Mouse (Mus musculus) right cerebral cortex, postnatal 14 days (tissue): ENCODE results near the gene Gper1.

Experiments used
- DNase-seq: peaks from one replicate; pipeline ENCODE4 v3.0.0; 2022

Gene Gper1

GRCm38 (mm10) chr5:139449926-139450325 lies 27.0 kb downstream of the Gper1 start:
- DNase-seq: no peak

- no peak for DNase-seq
These were observed 30.1 kb downstream of the Gper1 start for GRCm38 (mm10) chr5:139453031-139453430.

- no peak for DNase-seq
These were observed 32.2 kb downstream of the Gper1 start for GRCm38 (mm10) chr5:139455166-139455565.

DNA sequence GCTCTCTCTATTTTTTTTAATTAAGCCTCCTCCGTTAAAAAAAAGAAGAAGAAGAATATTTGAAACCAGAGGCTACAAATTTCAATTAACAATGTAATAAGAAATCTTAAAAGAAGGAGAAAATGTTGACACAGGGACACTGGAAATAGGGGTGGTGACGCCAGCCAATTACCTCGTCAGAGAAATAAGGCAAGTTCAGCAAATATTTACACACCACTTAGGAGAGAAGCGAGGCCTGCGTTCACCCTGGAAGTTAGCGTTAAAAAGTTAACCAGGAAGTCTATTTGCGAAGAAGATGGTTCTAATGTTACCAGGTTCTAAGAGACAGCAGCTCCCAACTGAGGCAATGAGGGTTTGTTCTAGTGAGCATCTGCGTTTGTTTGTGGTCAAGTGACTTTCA lies 34.3 kb downstream of the Gper1 start:
- DNase-seq: no peak

- DNase-seq: no peak
These were observed 37.0 kb downstream of the Gper1 start for GRCm38 (mm10) chr5:139459938-139460337.

- peak; percentile 99 for DNase-seq
These were observed 37.6 kb downstream of the Gper1 start, which contains the start of gene 3110082I17Rik for GRCm38 (mm10) chr5:139460384-139461067. TSS of gene 3110082I17Rik (minus strand) at chr5:139460527.

DNA sequence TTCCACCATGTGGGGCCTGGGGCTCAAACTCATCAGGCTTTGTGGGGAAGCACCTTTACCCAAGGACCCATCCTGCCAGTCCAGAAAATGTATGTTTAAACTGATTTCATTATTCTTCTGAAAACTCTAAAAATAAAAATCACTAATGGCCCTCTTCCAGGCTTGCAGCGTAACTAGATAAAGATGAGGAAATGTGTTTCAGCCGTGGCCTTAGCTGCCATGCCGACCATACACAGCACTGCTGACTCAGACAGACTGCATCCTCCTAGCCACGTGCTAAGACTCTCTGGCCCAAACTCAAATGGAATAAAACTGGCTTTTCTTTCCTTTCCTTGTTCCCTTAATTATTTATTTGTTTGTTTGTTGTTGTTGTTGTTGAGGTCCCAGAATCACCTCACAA lies 41.9 kb downstream of the Gper1 start:
- no peak for DNase-seq

GRCm38 (mm10) chr5:139466373-139466772 lies 43.4 kb downstream of the Gper1 start:
- no peak for DNase-seq

- DNase-seq: no peak
These were observed 43.9 kb downstream of the Gper1 start for GRCm38 (mm10) chr5:139466801-139467200.

DNA sequence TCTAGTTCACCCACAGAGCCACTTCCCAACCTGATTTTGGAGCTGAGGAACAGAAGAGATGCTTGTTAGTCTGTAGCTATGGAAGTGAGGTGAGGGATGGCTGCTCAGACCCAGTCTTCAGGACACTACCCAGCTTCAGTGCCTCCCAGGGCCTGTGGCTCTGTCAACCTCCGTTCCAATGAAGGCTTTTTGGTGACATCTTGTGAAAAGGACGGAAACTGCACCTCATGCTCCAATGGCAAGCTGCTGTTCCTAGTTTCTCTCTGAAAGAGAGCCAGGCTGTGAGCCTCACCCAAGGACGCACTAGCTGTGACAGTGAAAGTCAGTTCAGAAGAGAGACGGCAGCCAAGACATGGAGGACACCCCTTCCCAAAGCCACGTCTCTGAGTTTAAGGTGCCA lies 45.0 kb downstream of the Gper1 start:
- DNase-seq: peak; percentile 46

GRCm38 (mm10) chr5:139474741-139475140 lies 51.8 kb downstream of the Gper1 start:
- peak; percentile 32 for DNase-seq
